Mouse (Mus musculus): ENCODE data around the gene Cd109. TPM values are rescaled to one million over a fixed set of nuclear protein-coding genes. Genes with fewer than 3 reads are reported as not detected.

The Cd109 gene
- polyA plus RNA-seq, 1 experiment, result 0.02 TPM

DNA sequence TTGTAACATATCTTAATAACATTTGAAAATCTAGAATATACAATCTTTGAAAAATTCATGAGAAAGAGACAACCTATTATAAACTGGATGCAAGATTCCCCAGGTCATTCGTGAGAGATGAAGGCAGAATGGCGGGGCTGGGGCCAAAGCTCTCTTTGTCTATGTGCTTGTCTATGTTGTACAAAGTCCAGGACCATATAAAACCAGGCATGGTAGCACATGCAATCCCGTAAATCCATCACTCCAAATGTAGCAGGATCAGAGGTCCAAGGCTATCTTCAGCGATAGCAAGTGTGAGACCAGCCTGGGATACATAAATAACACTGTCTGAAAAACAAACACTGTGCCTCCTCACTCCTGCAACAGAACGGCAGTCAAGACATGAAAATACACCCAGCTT lies 15.4 kb upstream of the Cd109 start:
- no peaks in the 10 kb centered on the region for H3K36me3 ChIP-seq (ENCODE audit: control insufficient read depth, insufficient read depth, low read length)
- no peaks in the 10 kb centered on the region for H3K27me3 ChIP-seq (ENCODE audit: control insufficient read depth, insufficient read depth, low read length)
- H3K4me1 ChIP-seq (ENCODE audit: control insufficient read depth, insufficient read depth, insufficient read length), result no peaks in the 10 kb centered on the region
- DNase-seq (ENCODE audit: low read depth in 1 of 2, low spot score in 2 of 2), result no peak
- H3K27ac ChIP-seq (ENCODE audit: insufficient read depth, low read length), result no peak overlapping the region
- no peak overlapping the region for H3K4me3 ChIP-seq (ENCODE audit: extremely low read depth, insufficient read depth, insufficient read length)
- WGBS, result 90% methylated on average over 5 of the region's 5 CpGs
- no peak for TF ChIP-seq CTCF (IDR thresholded peaks at IDR 0.05; ENCODE audit: extremely low read depth, insufficient read depth, insufficient read length, insufficient replicate concordance)
- TF ChIP-seq POLR2A (IDR thresholded peaks at IDR 0.05; ENCODE audit: low read depth, low read length), result no peak

DNA sequence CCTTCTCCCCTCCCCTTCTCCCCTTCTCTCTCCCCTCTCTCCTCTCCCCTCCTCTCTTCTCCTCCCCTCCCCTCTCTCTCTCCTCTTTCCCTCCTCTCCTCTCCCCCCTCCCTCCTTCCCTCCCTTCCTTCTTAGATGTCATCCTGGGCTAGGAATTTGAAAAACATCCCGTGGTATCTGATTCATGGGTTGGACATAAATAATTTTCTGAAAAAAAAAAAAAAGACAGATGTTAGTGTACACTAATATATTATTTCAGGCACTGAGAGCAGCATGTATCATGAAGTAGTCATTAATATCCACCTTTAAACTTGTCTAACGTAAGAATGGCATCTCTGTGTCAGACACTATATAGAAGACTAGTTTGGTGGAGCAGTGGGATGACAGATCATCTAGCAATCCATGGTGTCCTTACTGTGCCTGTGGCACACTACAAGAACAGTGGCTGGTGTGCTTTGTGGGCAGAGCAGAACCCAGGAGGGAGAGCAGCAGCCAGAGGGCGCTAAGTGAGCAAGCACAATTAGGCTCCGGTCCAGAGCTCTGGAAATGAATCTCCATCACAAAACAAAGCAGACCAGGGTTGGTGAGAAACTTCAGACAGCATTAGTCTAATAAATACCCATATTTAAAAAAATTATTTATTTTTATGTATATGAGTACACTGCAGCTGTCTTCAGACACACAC lies 14.2 kb upstream of the Cd109 start:
- no peak for TF ChIP-seq CTCF (IDR thresholded peaks at IDR 0.05; ENCODE audit: extremely low read depth, insufficient read depth, insufficient read length, insufficient replicate concordance)
- no peak for TF ChIP-seq POLR2A (IDR thresholded peaks at IDR 0.05; ENCODE audit: low read depth, low read length)
- Histone ChIP-seq H3K36me3 (ENCODE audit: control insufficient read depth, insufficient read depth, low read length) (no peaks in the 10 kb centered on the region), H3K4me3 (ENCODE audit: extremely low read depth, insufficient read depth, insufficient read length) (no peak overlapping the region), H3K27ac (ENCODE audit: insufficient read depth, low read length) (no peak overlapping the region), H3K27me3 (ENCODE audit: control insufficient read depth, insufficient read depth, low read length) (no peaks in the 10 kb centered on the region), H3K4me1 (ENCODE audit: control insufficient read depth, insufficient read depth, insufficient read length) (no peaks in the 10 kb centered on the region)
- DNase-seq (ENCODE audit: low read depth in 1 of 2, low spot score in 2 of 2), result no peak
- 57% methylated on average over 4 of the region's 4 CpGs for WGBS

DNA sequence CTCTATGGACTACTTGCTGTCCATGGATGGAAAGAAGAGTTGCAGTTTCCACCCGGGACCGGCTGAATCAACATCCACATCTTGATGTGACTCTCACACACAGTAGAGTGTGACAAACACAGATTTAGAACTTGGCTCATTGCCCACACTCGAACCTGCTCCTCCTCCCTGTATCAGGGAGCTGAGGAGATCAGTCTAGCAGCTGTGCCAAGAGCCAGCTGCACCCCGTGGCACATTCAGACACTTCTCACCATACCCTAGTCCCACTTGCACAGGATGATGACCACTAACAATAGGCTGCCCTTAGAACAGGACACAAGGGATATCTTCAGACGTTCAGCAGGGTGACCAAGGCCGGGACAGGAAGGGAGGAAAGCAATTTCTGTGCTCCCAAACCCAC lies 1.1 kb upstream of the Cd109 start:
- no peak overlapping the region for H3K4me3 ChIP-seq (ENCODE audit: extremely low read depth, insufficient read depth, insufficient read length)
- peaks cover 9% of the 10 kb centered on the region for H3K27me3 ChIP-seq (ENCODE audit: control insufficient read depth, insufficient read depth, low read length)
- WGBS, result 49% methylated on average over 6 of the region's 6 CpGs
- TF ChIP-seq POLR2A (IDR thresholded peaks at IDR 0.05; ENCODE audit: low read depth, low read length) (no peak), CTCF (IDR thresholded peaks at IDR 0.05; ENCODE audit: extremely low read depth, insufficient read depth, insufficient read length, insufficient replicate concordance) (no peak)
- H3K27ac ChIP-seq (ENCODE audit: insufficient read depth, low read length), result no peak overlapping the region
- DNase-seq (ENCODE audit: low read depth in 1 of 2, low spot score in 2 of 2), result no peak
- no peaks in the 10 kb centered on the region for H3K36me3 ChIP-seq (ENCODE audit: control insufficient read depth, insufficient read depth, low read length)
- peaks cover 2% of the 10 kb centered on the region; the same call in 1 of the 2 replicates for H3K4me1 ChIP-seq (ENCODE audit: control insufficient read depth, insufficient read depth, insufficient read length)

DNA sequence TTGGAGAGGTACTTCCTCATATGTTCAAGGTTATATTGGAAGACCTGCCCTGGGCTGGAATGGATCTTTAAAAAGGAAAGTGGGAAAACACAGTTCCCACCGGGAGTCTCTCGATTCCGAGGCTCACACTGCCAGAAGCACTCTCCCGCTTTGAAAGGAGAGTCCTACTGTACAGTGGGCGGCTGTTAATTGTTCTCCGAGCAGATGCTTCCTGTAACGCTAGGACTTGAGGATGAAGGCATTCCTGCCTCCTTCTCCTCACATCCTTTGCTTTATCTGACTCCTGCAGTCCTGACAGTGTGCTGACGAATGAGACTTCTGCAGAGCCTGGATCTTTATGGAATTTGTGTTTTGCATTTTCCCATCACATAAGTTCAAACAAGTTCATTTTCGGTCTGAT lies 3.9 kb downstream of the Cd109 start:
- no peak for DNase-seq (ENCODE audit: low read depth in 1 of 2, low spot score in 2 of 2)
- TF ChIP-seq POLR2A (IDR thresholded peaks at IDR 0.05; ENCODE audit: low read depth, low read length) (no peak), CTCF (IDR thresholded peaks at IDR 0.05; ENCODE audit: extremely low read depth, insufficient read depth, insufficient read length, insufficient replicate concordance) (no peak)
- 72% methylated on average over 9 of the region's 9 CpGs for WGBS

DNA sequence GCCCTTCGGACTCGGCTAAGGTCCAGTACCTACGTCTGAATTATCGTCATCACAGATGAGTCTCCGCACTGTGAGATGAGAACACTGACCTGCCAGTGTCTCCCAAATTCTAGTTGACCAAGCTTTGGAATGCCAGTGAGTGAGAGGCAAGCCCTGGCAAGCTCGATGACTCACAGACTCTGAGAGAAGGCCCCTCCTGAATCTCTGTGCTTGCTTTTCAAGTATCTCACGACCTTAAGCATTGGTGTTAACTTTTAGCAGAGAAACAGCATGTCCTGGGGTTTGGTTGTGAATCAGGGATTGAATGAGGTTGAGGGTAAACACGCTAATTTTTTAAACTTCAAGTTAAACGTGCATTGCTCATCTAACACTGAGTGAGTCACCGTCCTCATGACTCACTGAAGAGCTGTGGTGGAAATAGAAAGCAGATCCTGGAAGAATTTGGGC lies 8.0 kb downstream of the Cd109 start:
- WGBS, result 69% methylated on average over 10 of the region's 10 CpGs
- TF ChIP-seq POLR2A (IDR thresholded peaks at IDR 0.05; ENCODE audit: low read depth, low read length) (no peak), CTCF (IDR thresholded peaks at IDR 0.05; ENCODE audit: extremely low read depth, insufficient read depth, insufficient read length, insufficient replicate concordance) (no peak)
- no peaks in the 10 kb centered on the region for H3K36me3 ChIP-seq (ENCODE audit: control insufficient read depth, insufficient read depth, low read length)
- DNase-seq (ENCODE audit: low read depth in 1 of 2, low spot score in 2 of 2), result no peak
- no peak overlapping the region for H3K4me3 ChIP-seq (ENCODE audit: extremely low read depth, insufficient read depth, insufficient read length)
- no peaks in the 10 kb centered on the region for H3K27me3 ChIP-seq (ENCODE audit: control insufficient read depth, insufficient read depth, low read length)
- no peaks in the 10 kb centered on the region for H3K4me1 ChIP-seq (ENCODE audit: control insufficient read depth, insufficient read depth, insufficient read length)
- H3K27ac ChIP-seq (ENCODE audit: insufficient read depth, low read length), result no peak overlapping the region

More for the DNA sequence above, 3.9 kb downstream of the Cd109 start:
- Histone ChIP-seq H3K27me3 (ENCODE audit: control insufficient read depth, insufficient read depth, low read length) (peaks cover 9% of the 10 kb centered on the region), H3K27ac (ENCODE audit: insufficient read depth, low read length) (no peak overlapping the region), H3K36me3 (ENCODE audit: control insufficient read depth, insufficient read depth, low read length) (no peaks in the 10 kb centered on the region), H3K4me1 (ENCODE audit: control insufficient read depth, insufficient read depth, insufficient read length) (peaks cover 2% of the 10 kb centered on the region; the same call in 1 of the 2 replicates), H3K4me3 (ENCODE audit: extremely low read depth, insufficient read depth, insufficient read length) (no peak overlapping the region)

DNA sequence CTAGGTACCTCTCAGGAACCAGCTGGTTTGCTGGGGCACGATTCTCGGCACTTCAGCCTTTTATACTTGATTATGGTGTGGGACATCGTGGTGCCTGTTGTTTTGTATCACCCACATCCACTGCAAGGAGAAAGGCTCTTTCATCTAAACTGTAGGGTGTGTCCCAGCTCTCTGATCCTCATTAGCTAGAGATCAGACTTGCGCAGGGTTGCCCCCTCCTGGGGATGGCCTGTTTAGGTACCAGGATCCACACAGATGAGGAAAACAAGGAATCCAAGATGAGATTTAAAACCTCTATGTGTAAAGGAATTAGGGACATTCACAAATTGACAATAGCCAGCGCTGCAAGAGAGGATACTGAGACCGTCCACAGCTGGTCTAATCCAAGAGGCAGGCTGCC lies 14.6 kb downstream of the Cd109 start:
- DNase-seq (ENCODE audit: low read depth in 1 of 2, low spot score in 2 of 2), result no peak
- no peaks in the 10 kb centered on the region for H3K36me3 ChIP-seq (ENCODE audit: control insufficient read depth, insufficient read depth, low read length)
- TF ChIP-seq CTCF (IDR thresholded peaks at IDR 0.05; ENCODE audit: extremely low read depth, insufficient read depth, insufficient read length, insufficient replicate concordance), result no peak
- no peak for TF ChIP-seq POLR2A (IDR thresholded peaks at IDR 0.05; ENCODE audit: low read depth, low read length)
- H3K27me3 ChIP-seq (ENCODE audit: control insufficient read depth, insufficient read depth, low read length), result no peaks in the 10 kb centered on the region
- H3K27ac ChIP-seq (ENCODE audit: insufficient read depth, low read length), result no peak overlapping the region
- H3K4me3 ChIP-seq (ENCODE audit: extremely low read depth, insufficient read depth, insufficient read length), result no peak overlapping the region
- 71% methylated on average over 6 of the region's 6 CpGs for WGBS
- no peaks in the 10 kb centered on the region for H3K4me1 ChIP-seq (ENCODE audit: control insufficient read depth, insufficient read depth, insufficient read length)

DNA sequence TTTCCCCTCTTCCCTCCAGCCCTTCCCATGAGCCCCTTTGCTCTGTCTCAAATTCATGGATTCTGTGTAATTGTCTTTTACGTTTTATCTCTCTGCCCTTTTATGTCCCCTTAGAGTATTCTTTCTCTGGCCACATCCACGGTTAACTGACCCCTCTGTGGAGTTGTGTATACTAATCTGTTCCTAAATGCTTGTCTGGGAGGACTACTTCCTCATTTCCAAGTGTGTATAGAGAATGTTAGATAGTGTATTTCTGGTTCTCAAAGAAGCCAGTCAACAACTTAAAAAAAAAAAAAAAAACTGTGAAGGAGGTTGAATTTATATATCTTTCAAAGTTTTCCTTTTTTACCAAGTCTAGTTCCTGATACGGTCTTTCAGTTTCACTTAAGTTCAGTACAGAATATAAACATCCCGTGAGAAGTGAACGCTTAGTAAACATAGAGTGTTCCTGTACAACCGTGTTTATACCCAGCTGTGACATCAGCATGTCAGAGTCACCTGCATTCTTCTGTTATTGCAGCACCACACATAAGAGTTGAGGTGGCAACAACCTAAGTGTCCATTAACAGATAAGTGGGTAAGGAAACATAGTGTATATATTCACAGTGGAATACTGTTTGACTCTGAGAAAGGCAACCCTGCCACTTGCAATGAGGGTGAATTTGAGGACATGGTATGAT lies 16.5 kb downstream of the Cd109 start:
- Histone ChIP-seq H3K27me3 (ENCODE audit: control insufficient read depth, insufficient read depth, low read length) (no peaks in the 10 kb centered on the region), H3K27ac (ENCODE audit: insufficient read depth, low read length) (no peak overlapping the region), H3K4me1 (ENCODE audit: control insufficient read depth, insufficient read depth, insufficient read length) (no peaks in the 10 kb centered on the region), H3K36me3 (ENCODE audit: control insufficient read depth, insufficient read depth, low read length) (no peaks in the 10 kb centered on the region), H3K4me3 (ENCODE audit: extremely low read depth, insufficient read depth, insufficient read length) (no peak overlapping the region)
- TF ChIP-seq POLR2A (IDR thresholded peaks at IDR 0.05; ENCODE audit: low read depth, low read length) (no peak), CTCF (IDR thresholded peaks at IDR 0.05; ENCODE audit: extremely low read depth, insufficient read depth, insufficient read length, insufficient replicate concordance) (no peak)
- no peak for DNase-seq (ENCODE audit: low read depth in 1 of 2, low spot score in 2 of 2)
- WGBS, result 30% methylated on average over 6 of the region's 6 CpGs

Measured in spleen, adult 2 months (tissue).